Mouse (Mus musculus): Measurements from ENCODE around the gene Odf3. TPM values are rescaled to one million over a fixed set of nuclear protein-coding genes. Genes with fewer than 3 reads are reported as not detected.

The Odf3 gene
- polyA plus RNA-seq, 1 experiment from 2014 or later, result not detected

GRCm38 (mm10) chr7:140851916-140852315, 4.3 kb downstream of the Odf3 start:
- Histone ChIP-seq H3K4me1 (replicated peaks; ENCODE audit: control insufficient read depth, insufficient read depth, low read length) (0 out of 2 replicates have a peak, but pooled peaks cover 4% of the 10 kb centered on the region), H3K27me3 (replicated peaks; ENCODE audit: control insufficient read depth, insufficient read depth, low read length) (no peaks in the 10 kb centered on the region), H3K36me3 (ENCODE audit: control insufficient read depth, insufficient read depth) (peaks cover 34% of the 10 kb centered on the region), H3K9ac (ENCODE audit: low read depth, low read length) (no peak overlapping the region), H3K4me3 (ENCODE audit: low read depth, low read length) (no peak overlapping the region), H3K9me3 (ENCODE audit: control insufficient read depth) (no peaks in the 10 kb centered on the region), H3K4me2 (replicated peaks; ENCODE audit: low read depth) (no peak overlapping the region), H3K27ac (ENCODE audit: low read depth, low read length) (no peak overlapping the region)
- 90% methylated on average over 4 of the region's 4 CpGs for WGBS
- no peak for ATAC-seq
- no peak for TF ChIP-seq CTCF (IDR thresholded peaks at IDR 0.05; ENCODE audit: low read depth)

DNA sequence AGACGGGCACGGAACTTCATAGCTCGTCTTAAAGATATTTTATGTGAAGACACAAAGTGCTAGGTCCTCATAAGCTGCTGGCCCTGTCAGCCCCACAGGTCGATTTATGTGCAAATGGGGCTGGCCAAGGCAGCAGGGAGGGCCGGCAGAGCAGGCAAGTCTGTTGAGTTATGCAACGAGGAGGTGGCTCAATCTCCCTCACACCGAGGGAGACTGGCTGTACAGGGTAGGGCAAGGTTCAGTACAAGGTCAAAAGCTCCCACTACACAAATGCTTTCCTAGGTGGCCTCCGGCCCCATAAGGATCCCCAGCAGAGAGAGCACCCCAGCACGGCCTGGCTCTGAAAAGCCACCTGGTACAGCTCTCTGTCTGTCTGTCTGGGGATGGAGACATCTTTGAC, 5.8 kb downstream of the Odf3 start:
- Histone ChIP-seq H3K4me1 (replicated peaks; ENCODE audit: control insufficient read depth, insufficient read depth, low read length) (0 out of 2 replicates have a peak, but pooled peaks cover 8% of the 10 kb centered on the region), H3K36me3 (ENCODE audit: control insufficient read depth, insufficient read depth) (peaks cover 34% of the 10 kb centered on the region), H3K27ac (ENCODE audit: low read depth, low read length) (no peak overlapping the region), H3K4me3 (ENCODE audit: low read depth, low read length) (no peak overlapping the region), H3K9me3 (ENCODE audit: control insufficient read depth) (no peaks in the 10 kb centered on the region), H3K4me2 (replicated peaks; ENCODE audit: low read depth) (no peak overlapping the region), H3K9ac (ENCODE audit: low read depth, low read length) (no peak overlapping the region), H3K27me3 (replicated peaks; ENCODE audit: control insufficient read depth, insufficient read depth, low read length) (no peaks in the 10 kb centered on the region)
- TF ChIP-seq CTCF (IDR thresholded peaks at IDR 0.05; ENCODE audit: low read depth), result no peak
- ATAC-seq, result no peak
- WGBS, result 75% methylated on average over 9 of the region's 9 CpGs

- Histone ChIP-seq H3K4me2 (replicated peaks; ENCODE audit: low read depth) (no peak overlapping the region), H3K4me1 (replicated peaks; ENCODE audit: control insufficient read depth, insufficient read depth, low read length) (0 out of 2 replicates have a peak, but pooled peaks cover 8% of the 10 kb centered on the region), H3K9ac (ENCODE audit: low read depth, low read length) (no peak overlapping the region), H3K4me3 (ENCODE audit: low read depth, low read length) (no peak overlapping the region), H3K36me3 (ENCODE audit: control insufficient read depth, insufficient read depth) (peaks cover 38% of the 10 kb centered on the region), H3K27ac (ENCODE audit: low read depth, low read length) (no peak overlapping the region), H3K27me3 (replicated peaks; ENCODE audit: control insufficient read depth, insufficient read depth, low read length) (no peaks in the 10 kb centered on the region), H3K9me3 (ENCODE audit: control insufficient read depth) (no peaks in the 10 kb centered on the region)
- WGBS, result 90% methylated on average over 18 of the region's 18 CpGs
- ATAC-seq, result no peak
- TF ChIP-seq CTCF (IDR thresholded peaks at IDR 0.05; ENCODE audit: low read depth), result no peak
These were observed 6.9 kb downstream of the Odf3 start for GRCm38 (mm10) chr7:140854483-140854882.

DNA sequence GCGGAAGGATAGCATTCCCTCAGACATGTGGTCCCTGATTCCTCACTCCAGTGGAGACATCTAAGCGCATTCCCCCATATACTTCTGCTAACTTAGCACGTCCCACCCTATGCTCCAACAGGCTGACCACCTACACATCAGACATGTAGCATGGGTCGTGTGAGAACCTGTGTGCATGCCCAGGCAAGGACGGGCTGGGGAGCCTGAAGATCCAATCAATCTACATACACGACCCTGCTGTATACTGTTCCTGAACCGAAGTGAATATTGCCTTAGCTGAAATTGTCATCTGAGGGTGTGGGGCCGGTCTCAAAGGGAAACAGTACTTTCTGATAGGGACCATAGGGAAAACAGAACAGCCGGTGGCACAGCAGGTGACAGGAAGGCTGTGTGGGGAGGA, 7.6 kb downstream of the Odf3 start:
- Histone ChIP-seq H3K27ac (ENCODE audit: low read depth, low read length) (0 out of 2 replicates have a peak overlapping the region, but pooled peaks have one; percentile 98), H3K27me3 (replicated peaks; ENCODE audit: control insufficient read depth, insufficient read depth, low read length) (no peaks in the 10 kb centered on the region), H3K4me3 (ENCODE audit: low read depth, low read length) (peak overlapping the region; percentile 80), H3K36me3 (ENCODE audit: control insufficient read depth, insufficient read depth) (peaks cover 42% of the 10 kb centered on the region), H3K9me3 (ENCODE audit: control insufficient read depth) (no peaks in the 10 kb centered on the region), H3K4me1 (replicated peaks; ENCODE audit: control insufficient read depth, insufficient read depth, low read length) (0 out of 2 replicates have a peak, but pooled peaks cover 8% of the 10 kb centered on the region), H3K4me2 (replicated peaks; ENCODE audit: low read depth) (peak overlapping the region; percentile 92), H3K9ac (ENCODE audit: low read depth, low read length) (peak overlapping the region; percentile 87)
- no peak for ATAC-seq
- WGBS, result 72% methylated on average over 9 of the region's 9 CpGs
- no peak for TF ChIP-seq CTCF (IDR thresholded peaks at IDR 0.05; ENCODE audit: low read depth)

- ATAC-seq, result peak; percentile 85
- H3K27me3 ChIP-seq (replicated peaks; ENCODE audit: control insufficient read depth, insufficient read depth, low read length), result no peaks in the 10 kb centered on the region
- 0 out of 2 replicates have a peak, but pooled peaks cover 8% of the 10 kb centered on the region for H3K4me1 ChIP-seq (replicated peaks; ENCODE audit: control insufficient read depth, insufficient read depth, low read length)
- WGBS, result under 1% methylated on average over 51 of the region's 51 CpGs
- H3K9me3 ChIP-seq (ENCODE audit: control insufficient read depth), result no peaks in the 10 kb centered on the region
- peak within 1 kb of the TSS; percentile 87 for H3K9ac ChIP-seq (ENCODE audit: low read depth, low read length)
- H3K4me2 ChIP-seq (replicated peaks; ENCODE audit: low read depth), result peak within 1 kb of the TSS; percentile 92
- peaks cover 52% of the 10 kb centered on the region for H3K36me3 ChIP-seq (ENCODE audit: control insufficient read depth, insufficient read depth)
- TF ChIP-seq CTCF (IDR thresholded peaks at IDR 0.05; ENCODE audit: low read depth), result peak; percentile 23; the same call in 1 of the 2 replicates
- peak within 1 kb of the TSS; percentile 80 for H3K4me3 ChIP-seq (ENCODE audit: low read depth, low read length)
- H3K27ac ChIP-seq (ENCODE audit: low read depth, low read length), result peak within 1 kb of the TSS; percentile 98
These were observed 8.5 kb downstream of the Odf3 start, which contains the start of gene Gm45785 for GRCm38 (mm10) chr7:140855860-140856784. Gene Gm45785 (minus strand): TSS chr7:140856331.

DNA sequence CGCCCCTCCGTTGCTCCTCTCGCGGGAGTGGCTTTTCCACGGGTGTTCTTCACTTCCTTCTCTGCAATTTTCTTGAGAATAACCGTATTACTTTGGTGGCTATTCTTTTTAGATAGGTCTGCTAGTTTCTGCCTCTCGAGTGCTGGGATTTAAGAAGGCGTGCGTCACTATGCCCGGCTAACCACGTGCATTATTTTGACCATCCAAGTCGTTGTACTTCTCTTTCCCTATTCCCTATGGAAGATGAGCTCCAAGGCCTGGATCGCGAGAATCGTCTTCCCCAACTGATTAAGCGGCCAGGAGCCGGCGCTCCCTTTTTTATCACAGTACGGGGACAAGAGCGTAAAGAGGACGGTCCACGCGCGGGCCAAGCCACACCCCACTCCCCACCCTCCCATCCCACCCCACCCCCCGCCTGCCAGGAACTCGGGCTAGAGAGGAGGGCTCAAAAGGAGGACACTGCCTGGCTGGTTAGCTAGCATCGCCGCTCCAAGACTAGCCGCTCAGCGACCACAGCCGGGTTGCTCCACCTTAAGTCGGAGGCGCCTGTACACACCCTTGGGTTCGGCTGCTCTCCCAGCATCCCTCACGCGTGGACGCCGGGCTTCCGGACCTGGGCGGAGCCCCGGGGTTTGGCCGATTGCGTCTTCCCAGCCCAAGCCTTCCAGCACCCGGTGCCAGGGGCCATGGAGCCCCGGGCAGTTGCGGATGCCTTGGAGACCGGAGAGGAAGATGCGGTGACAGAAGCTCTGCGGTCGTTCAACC, 9.4 kb downstream of the Odf3 start, which contains the start of gene Ric8a:
Gene Ric8a, plus strand, starts transcription at position 173 of the 765 bp plus-strand sequence.
- WGBS, result under 1% methylated on average over 50 of the region's 50 CpGs
- no peak for TF ChIP-seq CTCF (IDR thresholded peaks at IDR 0.05; ENCODE audit: low read depth)
- H3K27ac ChIP-seq (ENCODE audit: low read depth, low read length), result peak within 1 kb of the TSS; percentile 98
- H3K4me3 ChIP-seq (ENCODE audit: low read depth, low read length), result peak within 1 kb of the TSS; percentile 80
- H3K9ac ChIP-seq (ENCODE audit: low read depth, low read length), result peak within 1 kb of the TSS; percentile 87
- H3K4me1 ChIP-seq (replicated peaks; ENCODE audit: control insufficient read depth, insufficient read depth, low read length), result 0 out of 2 replicates have a peak, but pooled peaks cover 8% of the 10 kb centered on the region
- peak within 1 kb of the TSS; percentile 92 for H3K4me2 ChIP-seq (replicated peaks; ENCODE audit: low read depth)
- ATAC-seq, result peak; percentile 77
- no peaks in the 10 kb centered on the region for H3K9me3 ChIP-seq (ENCODE audit: control insufficient read depth)
- peaks cover 53% of the 10 kb centered on the region for H3K36me3 ChIP-seq (ENCODE audit: control insufficient read depth, insufficient read depth)
- no peaks in the 10 kb centered on the region for H3K27me3 ChIP-seq (replicated peaks; ENCODE audit: control insufficient read depth, insufficient read depth, low read length)
